Mouse (Mus musculus) gastrocnemius, adult 2 months (tissue): ENCODE data around the gene Tsen54. TPM values are rescaled to one million over a fixed set of nuclear protein-coding genes. Genes with fewer than 3 reads are reported as not detected.
"Not testable (repeated sequence)": the region's sequence is repeated elsewhere in the genome, so short reads cannot be mapped to it uniquely, and the experiment has no call there.

Source experiments
- DNase-seq: peaks from one replicate; pipeline ENCODE4 v3.0.0; 2022
- H3K27ac ChIP-seq: fragments of 200-600 bp; 2 replicates; pipeline ENCODE4 v1.8.1; 2022; ENCODE audit warnings: mild to moderate bottlenecking
- H3K4me3 ChIP-seq: fragments of 200-600 bp; 2 replicates; pipeline ENCODE4 v1.8.1; 2022; ENCODE audit warnings: mild to moderate bottlenecking, moderate library complexity
- CTCF ChIP-seq: fragments of 200-600 bp; IDR thresholded peaks from 2 replicates; pipeline ENCODE4 v1.8.1; 2022; ENCODE audit warnings: antibody characterized with exemption, mild to moderate bottlenecking, moderate library complexity
- intact Hi-C: fragments of 180-260 bp; cut with DNase I; formaldehyde crosslinking; loops from one replicate; pipeline ENCODE4 v1.15.1; 2025
- total RNA-seq, 2 experiments: library from RNA; stranded (reverse); gene quantifications; 2 replicates each; pipeline ENCODE4 v1.2.3; 2021

The Tsen54 gene
- total RNA-seq, 2 experiments from 2014 or later, result 6.2 to 6.9 TPM

DNA sequence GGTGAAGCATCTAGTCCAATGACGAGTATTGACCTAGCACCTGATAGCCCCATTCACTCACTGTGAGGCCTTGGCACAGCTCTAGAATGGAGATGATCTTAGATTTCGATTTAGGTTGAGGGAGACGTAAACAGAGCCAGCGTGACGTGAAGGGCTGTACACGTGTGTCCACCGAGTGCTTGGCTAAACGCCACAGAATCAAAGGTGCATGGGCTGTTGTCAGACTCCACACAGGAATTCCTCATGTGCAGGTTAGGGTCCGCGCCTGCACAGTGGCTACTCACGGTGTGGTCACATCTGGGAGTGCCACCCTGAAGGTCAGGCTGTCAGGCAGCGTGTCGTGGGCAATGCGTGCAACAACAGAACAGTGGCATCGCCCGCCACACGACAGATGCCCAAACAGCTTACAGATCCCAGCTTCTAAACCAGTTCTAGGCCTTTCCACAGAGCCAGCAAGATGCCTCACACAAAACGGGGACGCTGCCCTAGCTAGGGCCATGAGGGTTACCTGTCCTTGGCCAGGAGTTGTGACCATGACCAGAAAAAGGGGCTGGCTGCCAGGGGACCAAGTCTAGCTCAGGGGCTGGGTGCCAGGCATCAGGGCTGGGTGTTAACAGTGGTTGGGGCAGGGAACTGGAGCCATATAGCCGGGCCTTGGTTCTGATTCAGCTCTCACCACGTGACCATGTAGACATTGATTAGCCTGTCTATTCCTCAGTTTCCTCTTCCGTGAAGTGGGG, 23.3 kb downstream of the Tsen54 start:
- DNase-seq, result no peak
- Histone ChIP-seq H3K27ac (peak overlapping the region; percentile 74; the same call in 1 of the 2 replicates), H3K4me3 (no peak overlapping the region)
- no peak for TF ChIP-seq CTCF
- intact Hi-C loops, result loop anchor here (2.0 kb wide), 1 partner anchor 21 kb away; the partner anchor contains the start of gene Myo15b

DNA sequence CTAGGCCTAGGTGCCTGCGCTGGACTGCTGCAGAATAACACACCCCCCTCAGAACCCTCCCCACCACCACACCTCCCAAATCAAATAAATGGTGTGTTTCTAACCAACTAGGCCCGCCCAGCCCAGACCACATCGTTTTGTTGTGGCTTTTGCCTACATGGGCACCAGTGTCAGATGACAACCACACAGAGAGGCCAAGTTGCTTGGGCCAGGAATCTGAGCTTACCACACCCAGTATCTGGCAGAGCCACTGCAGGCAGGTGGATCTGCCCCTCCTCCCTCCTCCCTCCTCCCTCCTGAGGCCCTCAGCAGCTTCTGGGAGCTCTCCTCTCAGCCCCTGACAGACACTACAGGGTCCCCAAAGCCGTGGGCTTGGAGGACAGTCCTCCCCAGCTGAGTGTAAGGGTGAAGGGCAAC, 24.4 kb downstream of the Tsen54 start:
- no peak for TF ChIP-seq CTCF
- H3K27ac ChIP-seq, result peak overlapping the region; percentile 74
- DNase-seq, result peak; percentile 84
- intact Hi-C loops, result loop anchor here (2.0 kb wide), 1 partner anchor 20 kb away; the partner anchor contains the start of gene Myo15b
- no peak overlapping the region for H3K4me3 ChIP-seq

DNA sequence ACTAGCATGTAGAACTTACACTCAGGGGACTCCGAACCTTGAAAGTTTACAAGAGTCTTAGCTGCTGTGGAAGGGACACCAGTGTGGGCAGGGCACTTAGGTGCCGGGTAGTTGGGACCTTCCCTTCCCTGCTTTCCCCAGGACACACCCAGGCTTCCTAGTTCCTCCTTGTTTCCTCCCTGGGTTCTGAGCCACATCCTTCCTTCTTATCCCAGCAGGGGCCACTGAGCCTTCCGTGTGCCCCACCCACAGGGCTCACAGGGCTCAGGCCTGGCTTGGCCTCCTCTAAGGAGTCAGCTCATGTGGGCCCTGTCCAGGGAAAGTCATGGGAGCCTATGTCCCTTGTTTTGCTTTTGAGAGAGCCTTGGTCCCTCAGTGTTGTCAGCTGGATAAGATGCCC, 25.2 kb downstream of the Tsen54 start:
- TF ChIP-seq CTCF, result no peak
- intact Hi-C loops, result loop anchor here (2.0 kb wide), 1 partner anchor 19 kb away; the partner anchor contains the start of gene Myo15b
- Histone ChIP-seq H3K4me3 (no peak overlapping the region), H3K27ac (peak overlapping the region; percentile 74; the same call in 1 of the 2 replicates)
- no peak for DNase-seq

DNA sequence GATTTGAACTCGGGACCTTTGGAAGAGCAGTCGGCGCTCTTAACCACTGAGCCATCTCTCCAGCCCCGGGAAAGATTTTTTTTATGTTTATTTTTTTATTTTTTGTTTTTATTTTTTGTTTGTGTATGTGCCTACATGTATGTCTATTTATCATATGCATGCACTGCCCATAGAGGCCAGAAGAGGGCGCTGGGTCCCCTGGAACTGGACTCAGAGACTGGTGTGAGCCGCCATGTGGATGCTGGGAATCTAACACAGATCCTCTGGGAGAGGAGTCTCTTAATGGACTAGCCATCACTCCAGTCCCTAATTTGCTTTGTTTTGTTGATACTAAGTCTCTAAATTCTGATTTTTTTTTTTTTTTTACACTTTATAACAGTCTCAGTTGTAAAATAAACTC, 26.5 kb downstream of the Tsen54 start:
- Histone ChIP-seq H3K4me3 (no peak overlapping the region), H3K27ac (no peak overlapping the region)
- no peak for DNase-seq
- intact Hi-C loops, result no loop called here
- peak; percentile 24; the same call in 1 of the 2 replicates for TF ChIP-seq CTCF

DNA sequence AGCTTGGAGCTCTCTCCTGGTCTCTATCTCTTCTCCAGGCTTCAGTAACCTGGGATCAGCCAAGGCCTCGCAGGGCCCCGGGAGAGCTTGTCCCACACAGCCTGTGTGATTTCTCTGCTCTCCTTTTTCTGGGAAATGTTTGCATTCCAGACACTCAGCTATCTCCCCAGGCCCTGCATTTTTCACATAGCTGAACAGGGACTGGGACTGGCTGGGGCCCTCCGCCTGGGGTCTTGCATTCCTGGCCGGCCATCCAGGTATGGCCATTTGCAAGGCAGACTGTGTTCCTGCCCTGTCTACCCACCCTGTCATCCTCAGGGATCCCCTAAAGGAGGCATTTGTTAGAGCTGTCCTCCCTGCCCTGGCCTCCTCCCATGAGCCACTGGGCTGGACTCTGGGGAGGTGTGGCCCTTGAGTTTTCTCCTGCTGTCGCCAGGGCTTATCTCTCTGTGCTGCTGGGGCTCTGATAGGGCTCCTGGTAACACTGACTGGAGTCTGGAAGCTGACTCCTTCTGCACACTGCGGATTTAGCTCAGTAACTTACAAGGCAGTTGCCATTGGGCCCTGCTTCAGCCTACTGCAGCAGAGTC, 27.5 kb downstream of the Tsen54 start:
- peak overlapping the region; percentile 51 for H3K27ac ChIP-seq
- intact Hi-C loops, result no loop called here
- no peak for DNase-seq
- H3K4me3 ChIP-seq, result no peak overlapping the region
- no peak for TF ChIP-seq CTCF

DNA sequence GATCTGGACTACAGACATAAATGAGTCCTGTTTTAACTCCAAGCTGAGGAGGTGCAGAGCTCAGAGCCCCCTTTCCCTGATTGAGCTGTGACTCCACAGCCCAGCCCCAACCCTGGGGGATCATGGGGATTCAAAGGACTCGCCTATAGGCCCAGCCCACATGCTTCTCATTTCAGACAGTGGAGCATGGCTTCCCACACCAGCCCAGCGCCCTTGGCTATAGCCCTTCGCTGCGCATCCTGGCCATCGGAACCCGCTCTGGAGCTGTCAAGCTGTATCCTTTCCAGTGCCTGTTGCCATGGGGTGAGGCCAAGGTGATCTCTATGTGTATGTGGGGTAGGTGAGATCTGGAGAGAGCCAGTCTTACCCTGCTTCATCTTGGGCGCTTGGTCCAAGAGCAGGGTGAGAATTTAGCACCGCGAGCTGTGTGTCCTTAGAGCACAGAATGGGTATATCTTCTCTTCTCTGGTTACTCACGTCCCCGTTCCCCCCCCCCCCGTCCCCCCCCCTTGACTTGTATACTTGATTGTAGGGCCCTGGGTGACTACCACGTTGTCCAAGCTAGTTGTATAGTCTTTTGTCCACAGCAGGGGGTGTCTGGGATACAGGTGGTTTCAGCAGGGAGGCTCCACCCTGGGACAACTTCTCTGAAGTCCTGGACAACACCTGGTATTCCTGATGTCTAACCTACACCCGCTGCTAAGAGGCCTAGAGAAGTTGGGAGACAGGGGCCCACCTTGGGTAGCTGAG, 28.8 kb downstream of the Tsen54 start:
- no peak overlapping the region for H3K27ac ChIP-seq
- DNase-seq, result no peak
- no peak overlapping the region for H3K4me3 ChIP-seq
- TF ChIP-seq CTCF, result no peak
- intact Hi-C loops, result no loop called here

DNA sequence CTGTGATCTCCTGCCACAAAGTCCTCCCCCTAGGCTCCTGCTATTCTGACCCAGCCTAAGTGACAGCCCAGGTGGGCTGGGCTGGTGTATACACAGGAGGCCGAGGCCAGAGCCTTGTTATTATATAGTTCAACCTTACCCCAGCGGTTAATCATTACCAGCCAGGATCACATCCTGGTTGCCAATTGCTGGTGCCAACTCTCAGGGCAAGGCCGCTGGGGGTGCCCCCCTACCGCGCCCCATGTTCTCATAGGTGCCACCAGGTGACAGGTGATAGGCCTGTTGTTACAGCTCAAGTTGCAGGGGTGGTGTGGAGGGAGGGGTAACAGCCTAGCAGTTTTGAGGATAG, 29.3 kb downstream of the Tsen54 start:
- H3K4me3 ChIP-seq, result no peak overlapping the region
- intact Hi-C loops, result no loop called here
- TF ChIP-seq CTCF, result no peak
- no peak overlapping the region for H3K27ac ChIP-seq
- no peak for DNase-seq

DNA sequence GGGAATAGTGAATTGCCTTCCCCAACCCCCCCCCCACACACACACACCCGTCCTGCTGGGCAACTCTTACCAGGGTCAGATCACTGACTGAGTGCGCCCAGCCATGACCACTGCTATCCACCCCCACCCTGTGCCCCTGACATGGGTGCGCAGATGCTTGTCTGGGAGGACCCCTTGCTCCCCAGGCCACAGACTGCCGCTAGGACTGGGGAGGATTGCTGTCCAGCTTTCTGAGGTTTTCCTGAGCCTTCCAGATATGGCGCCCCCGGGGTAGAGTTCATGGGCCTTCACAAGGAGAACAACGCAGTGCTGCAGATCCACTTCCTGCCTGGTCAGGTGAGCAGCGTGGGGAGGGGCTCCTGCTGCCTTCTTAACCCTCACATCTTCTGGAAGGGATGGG, 29.7 kb downstream of the Tsen54 start:
- TF ChIP-seq CTCF, result no peak
- Histone ChIP-seq H3K4me3 (no peak overlapping the region), H3K27ac (no peak overlapping the region)
- intact Hi-C loops, result no loop called here
- no peak for DNase-seq

DNA sequence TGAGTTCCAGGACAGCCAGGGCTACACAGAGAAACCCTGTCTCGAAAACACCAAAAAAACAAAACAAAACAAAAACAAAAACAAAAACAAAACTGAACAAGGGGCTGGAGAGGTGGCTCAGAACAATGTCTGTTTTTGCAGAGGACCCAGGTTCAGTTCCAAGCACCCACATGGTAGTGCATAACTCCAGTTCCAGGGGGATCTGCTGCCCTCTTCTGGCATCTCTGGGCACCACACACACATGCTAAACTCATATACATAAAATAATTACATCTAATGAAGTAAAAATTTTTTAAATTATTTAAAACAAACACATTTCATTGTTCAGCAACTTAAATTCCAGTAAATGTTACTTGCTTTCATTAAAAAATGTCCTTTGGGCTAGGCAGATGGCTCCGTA, 31.3 kb downstream of the Tsen54 start:
- TF ChIP-seq CTCF, result peak; percentile 3; the same call in 1 of the 2 replicates
- no peak overlapping the region for H3K4me3 ChIP-seq
- no peak for DNase-seq
- H3K27ac ChIP-seq, result no peak overlapping the region
- intact Hi-C loops, result no loop called here

DNA sequence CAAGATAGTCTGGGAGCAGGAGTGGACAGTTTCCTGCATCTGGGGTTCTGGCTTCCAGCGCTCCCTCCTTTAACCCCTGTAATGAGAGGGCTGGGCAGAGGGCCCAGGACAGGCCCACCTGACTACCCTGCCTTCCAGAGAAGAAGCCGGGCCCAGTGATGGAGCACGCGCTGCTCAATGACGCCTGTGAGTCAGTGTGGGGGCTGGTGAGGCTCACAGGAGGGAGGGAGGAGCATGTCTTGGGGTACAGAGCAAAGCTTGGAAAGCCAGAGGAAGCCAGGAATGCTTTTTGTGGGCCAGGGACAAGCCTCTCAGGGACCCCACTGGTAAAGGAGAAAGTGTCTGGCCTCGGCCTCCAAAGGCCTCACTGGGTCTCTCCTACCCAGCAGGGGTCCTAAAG, 40.1 kb downstream of the Tsen54 start:
- DNase-seq, result no peak
- no peak for TF ChIP-seq CTCF

DNA sequence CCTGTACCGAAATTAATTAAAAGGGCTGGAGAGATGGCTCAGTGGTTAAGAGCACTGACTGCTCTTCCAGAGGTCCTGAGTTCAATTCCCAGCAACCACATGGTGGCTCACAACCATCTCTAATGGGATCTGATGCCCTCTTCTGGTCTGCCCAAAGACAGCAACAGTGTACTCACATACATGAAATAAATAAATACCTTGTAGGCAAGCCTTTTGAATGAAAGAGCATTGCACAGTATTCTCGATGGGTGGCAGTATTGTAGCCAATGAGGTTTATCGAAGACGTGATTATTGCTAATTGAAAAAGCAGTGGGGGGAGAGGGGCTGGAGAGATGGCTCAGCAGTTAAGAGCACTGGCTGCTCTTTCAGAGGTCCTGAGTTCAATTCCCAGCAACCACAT, 42.6 kb downstream of the Tsen54 start:
- DNase-seq, H3K27ac ChIP-seq, H3K4me3 ChIP-seq, intact Hi-C loops: not testable (repeated sequence)

More for the DNA sequence above, 40.1 kb downstream of the Tsen54 start:
- no peak overlapping the region for H3K27ac ChIP-seq
- intact Hi-C loops, result no loop called here
- no peak overlapping the region for H3K4me3 ChIP-seq

DNA sequence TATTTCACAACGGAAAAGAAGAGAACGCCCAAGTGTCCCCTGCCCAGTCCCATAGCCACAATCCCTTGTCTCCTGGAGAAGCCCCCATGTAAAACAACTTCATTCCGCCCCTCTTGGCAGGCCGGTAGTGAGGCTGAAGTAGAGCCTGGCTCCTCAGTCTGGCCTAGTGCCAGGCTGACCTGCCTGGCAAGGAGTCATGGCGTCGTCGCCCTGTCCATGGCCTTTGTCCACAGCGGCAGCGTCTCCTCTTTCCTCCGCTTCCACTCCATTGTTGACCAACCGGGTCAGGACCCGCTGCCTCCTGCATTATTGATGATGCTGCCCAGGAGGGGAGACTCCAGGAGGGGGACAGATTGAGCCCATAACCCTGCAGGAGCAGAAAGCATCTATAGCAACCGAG, 43.4 kb downstream of the Tsen54 start:
- no peak for TF ChIP-seq CTCF
- Histone ChIP-seq H3K27ac (no peak overlapping the region), H3K4me3 (no peak overlapping the region)
- intact Hi-C loops, result loop anchor here (2.0 kb wide), 1 partner anchor 19 kb away; no protein-coding TSS in a partner anchor
- DNase-seq, result no peak

DNA sequence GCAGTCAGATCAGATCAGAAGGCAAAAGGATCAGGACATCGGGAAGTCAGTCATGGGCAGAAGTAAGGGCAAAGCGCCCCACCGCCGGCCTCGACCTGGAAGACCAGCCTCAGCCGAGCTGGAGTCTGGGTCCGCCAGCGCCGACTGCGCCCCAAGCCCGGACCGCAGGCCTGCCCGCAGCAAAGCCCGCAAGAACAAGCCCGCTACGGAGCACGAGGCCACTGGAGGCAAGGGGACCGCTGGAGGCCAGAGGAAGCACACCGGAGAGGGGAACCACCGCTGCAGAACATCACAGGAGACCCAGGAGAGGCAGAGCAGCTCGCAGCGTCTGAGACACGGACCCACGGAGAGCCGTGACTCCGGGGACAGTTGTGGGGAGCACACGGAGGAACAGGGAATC, 43.8 kb downstream of the Tsen54 start, which contains the start of gene Myo15b:
TSS of gene Myo15b (plus strand) at position 53 of the 400 bp plus-strand sequence.
- intact Hi-C loops, result loop anchor here (2.0 kb wide), 1 partner anchor 20 kb away; no protein-coding TSS in a partner anchor
- Histone ChIP-seq H3K27ac (no peak within 1 kb of the TSS), H3K4me3 (peak within 1 kb of the TSS; percentile 67)
- DNase-seq, result no peak
- no peak for TF ChIP-seq CTCF
